In genomic region chr15:36921384-36921783, GRCm38 (mm10) we compare ENCODE assay signal across 18 mouse cellular contexts.
DNase-seq lines count a peak whose midpoint lies in the region; ATAC-seq and TF ChIP-seq lines count a peak whose summit lies in the region.
"Had no signal": no experiment of that assay in that cellular context is flagged by ENCODE, and none has a peak within 500 bp of the region (broad histone marks: within the 10 kb centered on the region; RNA-seq: fewer than 3 reads in every experiment).

No protein-coding gene starts in this region.

- TF ChIP-seq EP300 in stomach, postnatal 0 days (optimal IDR thresholded peaks at IDR 0.05) = no peak
- no peak for TF ChIP-seq EP300 in lung, postnatal 0 days (IDR thresholded peaks at IDR 0.05)

- H3K4me2 ChIP-seq in stomach, postnatal 0 days (replicated peaks; ENCODE audit: low read depth) = no peak overlapping the region
- H3K4me2 ChIP-seq in lung, postnatal 0 days (replicated peaks; ENCODE audit: low read depth, low read length) = no peak overlapping the region
- H3K4me2 ChIP-seq: embryonic facial prominence, embryonic 13.5 days; forebrain, embryonic 12.5 days; heart, embryonic 12.5 days; hindbrain, embryonic 14.5 days; intestine, embryonic 15.5 days had no signal

- H3K27me3 ChIP-seq in stomach, postnatal 0 days (ENCODE audit: control insufficient read depth, insufficient read depth, low read length) = no peaks in the 10 kb centered on the region
- no peaks in the 10 kb centered on the region for H3K27me3 ChIP-seq in lung, postnatal 0 days (replicated peaks; ENCODE audit: insufficient read depth, low read length)
- H3K27me3 ChIP-seq: CH12.LX; embryonic facial prominence, embryonic 13.5 days; forebrain, embryonic 12.5 days; heart, embryonic 12.5 days; intestine, embryonic 15.5 days had no signal

- no peak overlapping the region for H3K9ac ChIP-seq in stomach, postnatal 0 days (ENCODE audit: low read length)
- H3K9ac ChIP-seq in lung, postnatal 0 days (replicated peaks; ENCODE audit: low read depth) = no peak overlapping the region
- H3K9ac ChIP-seq: embryonic facial prominence, embryonic 13.5 days; forebrain, embryonic 12.5 days; heart, embryonic 12.5 days; hindbrain, embryonic 14.5 days; intestine, embryonic 15.5 days had no signal

- no peaks in the 10 kb centered on the region for H3K9me3 ChIP-seq in stomach, postnatal 0 days (ENCODE audit: control insufficient read depth, low read length)
- H3K9me3 ChIP-seq in lung, postnatal 0 days (ENCODE audit: low read length) = no peaks in the 10 kb centered on the region
- H3K9me3 ChIP-seq: embryonic facial prominence, embryonic 13.5 days; forebrain, embryonic 12.5 days; heart, embryonic 12.5 days; hindbrain, embryonic 10.5 days; intestine, embryonic 15.5 days had no signal

- DNase-seq in 3T3-L1 (ENCODE audit: low read depth, low spot score) (peak; percentile 80), 416B (ENCODE audit: low read depth) (peak; percentile 55)
- peak; percentile 13 for DNase-seq in brain, embryonic 14.5 days (ENCODE audit: low read depth)
- DNase-seq in stomach, postnatal 0 days (ENCODE audit: low spot score) = no peak
- DNase-seq in lung, postnatal 10 days = no peak
- DNase-seq in lung, postnatal 0 days (ENCODE audit: low spot score) = no peak
- DNase-seq: adrenal gland, adult 8-10 months; cerebellum, adult 11 months; cerebellum, adult 8-10 months; cerebellum, postnatal 14 days; gastrocnemius, postnatal 14 days had no signal

- 0 out of 2 replicates have a peak, but pooled peaks cover 2% of the 10 kb centered on the region for H3K4me1 ChIP-seq in stomach, postnatal 0 days (replicated peaks; ENCODE audit: control insufficient read depth, insufficient read depth)
- no peaks in the 10 kb centered on the region for H3K4me1 ChIP-seq in lung, postnatal 0 days (ENCODE audit: insufficient read depth, low read depth, low read length)
- H3K4me1 ChIP-seq: forebrain, embryonic 12.5 days; hindbrain, embryonic 10.5 days had no signal

- WGBS in stomach, postnatal 0 days = 20% methylated on average over 3 of the region's 3 CpGs
- 25% methylated on average over 3 of the region's 3 CpGs for WGBS in lung, postnatal 0 days

- H3K36me3 ChIP-seq in stomach, postnatal 0 days (ENCODE audit: control insufficient read depth, insufficient read depth, low read length) = no peaks in the 10 kb centered on the region
- no peaks in the 10 kb centered on the region for H3K36me3 ChIP-seq in lung, postnatal 0 days (ENCODE audit: insufficient read depth, low read length)
- H3K36me3 ChIP-seq: embryonic facial prominence, embryonic 13.5 days; forebrain, embryonic 12.5 days; heart, embryonic 12.5 days; hindbrain, embryonic 10.5 days; intestine, embryonic 15.5 days had no signal

- no peak for TF ChIP-seq POLR2A in brain, embryonic 14.5 days (IDR thresholded peaks at IDR 0.05; ENCODE audit: borderline replicate concordance, extremely low read depth, insufficient read depth, insufficient read length, poor library complexity, severe bottlenecking)

- no peak for TF ChIP-seq CTCF in brain, embryonic 14.5 days (IDR thresholded peaks at IDR 0.05; ENCODE audit: borderline replicate concordance, extremely low read depth, insufficient read depth, insufficient read length)
- no peak for TF ChIP-seq CTCF in stomach, postnatal 0 days (IDR thresholded peaks at IDR 0.05; ENCODE audit: low read depth)
- no peak for TF ChIP-seq CTCF in lung, postnatal 0 days (IDR thresholded peaks at IDR 0.05)

- H3K4me3 ChIP-seq in stomach, postnatal 0 days (ENCODE audit: low read depth, low read length) = no peak overlapping the region
- no peak overlapping the region for H3K4me3 ChIP-seq in lung, postnatal 0 days (ENCODE audit: low read depth, low read length)
- H3K4me3 ChIP-seq: embryonic facial prominence, embryonic 13.5 days; forebrain, embryonic 12.5 days; heart, embryonic 12.5 days; hindbrain, embryonic 10.5 days; intestine, embryonic 15.5 days had no signal

- 0 out of 2 replicates have a peak overlapping the region, but pooled peaks have one; percentile 30 for H3K27ac ChIP-seq in stomach, postnatal 0 days (replicated peaks)
- H3K27ac ChIP-seq in lung, postnatal 0 days (ENCODE audit: low read length) = no peak overlapping the region
- H3K27ac ChIP-seq: embryonic facial prominence, embryonic 13.5 days; forebrain, embryonic 12.5 days; hindbrain, embryonic 10.5 days; hindbrain, embryonic 14.5 days; intestine, embryonic 15.5 days had no signal

- ATAC-seq in stomach, postnatal 0 days (ENCODE audit: low FRiP score, low TSS enrichment) = 0 out of 2 replicates have a peak, but pooled peaks have one; percentile 10
- no peak for ATAC-seq in lung, postnatal 0 days
- ATAC-seq: intestine, embryonic 15.5 days had no signal

Comparison
In these comparisons a context has a peak if more than half of its experiments do, and no peak if none do; other contexts are left out.
1. DNase-seq: peak in 3T3-L1 (single experiment), 416B (single experiment) and brain, embryonic 14.5 days (single experiment); none in stomach, postnatal 0 days (single experiment), lung, postnatal 10 days (single experiment) and lung, postnatal 0 days (single experiment).